Mouse (Mus musculus) embryonic fibroblast, embryonic 13.5 days (primary cell): ENCODE measurements around the gene Spsb4.

Experiments used
- CTCF ChIP-seq: IDR thresholded peaks from 2 replicates; pipeline ENCODE4 v1.5.1; 2011; ENCODE audit warnings: mild to moderate bottlenecking, control low read depth, low read length, moderate library complexity, borderline replicate concordance; ENCODE audit not compliant: insufficient read depth
- POLR2A ChIP-seq: IDR thresholded peaks from 2 replicates; pipeline ENCODE4 v1.6.1; 2011; ENCODE audit warnings: low read depth, mild to moderate bottlenecking, control low read depth, low read length, moderate library complexity

- TF ChIP-seq POLR2A, result no peak
- TF ChIP-seq CTCF, result no peak
These were observed 617 bp downstream of the Spsb4 start for GRCm38 (mm10) chr9:97017811-97018641.
